Mouse (Mus musculus) liver, embryonic 15.5 days (tissue): ENCODE measurements at regions not wholly inside any gene's neighbourhood (a gene's known extent, or its start where the extent isn't known, plus 50 kb on each side); places are given as distances from the start of the nearest gene placed in this dataset.

Experiments
- ATAC-seq: fragments of 200-750 bp; cut with Nextera tagmentation; 2 replicates; pipeline ENCODE4 v1.8.0; 2017; ENCODE audit warnings: moderate number of reproducible peaks, mild to moderate bottlenecking, moderate library complexity; ENCODE audit not compliant: insufficient read depth
- H3K27ac ChIP-seq: fragments of 300-500 bp; sonication (generic); replicated peaks from 2 replicates; pipeline ENCODE4 v1.5.1; 2015; ENCODE audit warnings: mild to moderate bottlenecking, inconsistent platforms
- H3K27me3 ChIP-seq: fragments of 300-500 bp; sonication (generic); 2 replicates; pipeline ENCODE4 v1.6.1; 2015; ENCODE audit warnings: mild to moderate bottlenecking, inconsistent platforms
- H3K36me3 ChIP-seq: fragments of 300-500 bp; sonication (generic); replicated peaks from 2 replicates; pipeline ENCODE4 v1.6.1; 2015; ENCODE audit warnings: moderate library complexity, mild to moderate bottlenecking, inconsistent platforms
- H3K4me1 ChIP-seq: fragments of 300-500 bp; sonication (generic); replicated peaks from 2 replicates; pipeline ENCODE4 v1.6.1; 2015; ENCODE audit warnings: inconsistent platforms
- H3K4me2 ChIP-seq: fragments of 300-500 bp; sonication (generic); 2 replicates; pipeline ENCODE4 v1.6.1; 2015; ENCODE audit warnings: moderate library complexity, mild to moderate bottlenecking, inconsistent platforms
- H3K4me3 ChIP-seq: fragments of 300-500 bp; sonication (generic); replicated peaks from 2 replicates; pipeline ENCODE4 v1.5.1; 2015; ENCODE audit warnings: mild to moderate bottlenecking, inconsistent platforms
- H3K9ac ChIP-seq: fragments of 300-500 bp; sonication (generic); 2 replicates; pipeline ENCODE4 v1.6.1; 2015; ENCODE audit warnings: moderate library complexity, mild to moderate bottlenecking, inconsistent platforms
- H3K9me3 ChIP-seq: fragments of 300-500 bp; sonication (generic); replicated peaks from 2 replicates; pipeline ENCODE4 v1.6.1; 2016; ENCODE audit warnings: inconsistent platforms
- WGBS: fragments of 180-500 bp; shearing (Covaris S2); methylation state at CpG from one replicate; pipeline ENCODE4 v1.1.7; 2015; ENCODE audit warnings: mixed read lengths; ENCODE audit not compliant: insufficient replicate concordance; 5-methylcytosine and 5-hydroxymethylcytosine counted together

DNA sequence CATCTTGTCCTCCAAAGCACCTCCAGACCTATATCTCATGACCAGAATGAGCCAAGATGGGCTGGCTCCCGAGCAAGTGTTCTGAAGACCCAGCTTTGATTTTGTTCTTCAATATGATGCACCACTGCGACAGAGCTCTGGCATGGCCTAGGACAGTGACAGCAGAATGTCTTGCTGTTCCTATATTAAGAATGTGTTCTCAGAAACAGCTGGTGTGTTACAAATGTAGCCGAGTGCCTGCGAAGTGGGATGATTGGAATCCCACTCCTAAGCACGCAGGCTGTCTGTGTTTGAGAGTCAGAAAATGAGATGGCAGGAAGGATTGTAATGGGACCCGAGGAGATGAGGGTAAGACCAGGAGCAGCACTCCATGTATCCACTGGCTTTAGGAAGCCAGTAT lies 355.1 kb upstream of the Smarca2 start:
- no peak overlapping the region for H3K4me3 ChIP-seq
- no peak for ATAC-seq
- no peak overlapping the region for H3K4me2 ChIP-seq
- H3K9ac ChIP-seq: no peak overlapping the region
- no peaks in the 10 kb centered on the region for H3K27me3 ChIP-seq
- 58% methylated on average over 6 of the region's 6 CpGs for WGBS
- no peak overlapping the region for H3K27ac ChIP-seq
- no peaks in the 10 kb centered on the region for H3K9me3 ChIP-seq
- H3K4me1 ChIP-seq: no peaks in the 10 kb centered on the region
- no peaks in the 10 kb centered on the region for H3K36me3 ChIP-seq

DNA sequence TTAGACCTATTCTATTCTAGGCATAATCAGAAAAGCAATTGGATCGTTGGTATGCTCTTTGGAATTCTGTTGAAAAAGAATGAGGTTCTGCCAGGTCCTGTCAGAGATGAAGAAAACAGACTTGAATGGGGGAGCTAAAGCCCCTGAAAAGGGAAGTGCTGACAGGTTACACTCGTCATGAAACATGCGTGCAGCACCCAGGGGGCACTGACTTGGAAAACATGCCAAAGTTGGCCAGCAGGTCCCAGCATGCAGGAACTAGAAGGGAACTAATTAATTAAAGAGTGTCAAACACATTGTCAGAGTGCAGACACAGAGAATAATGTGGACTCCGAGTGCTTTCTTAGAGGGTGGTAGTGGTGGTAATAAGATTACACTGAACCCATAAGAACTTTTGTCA lies 346.2 kb upstream of the Smarca2 start:
- no peaks in the 10 kb centered on the region for H3K9me3 ChIP-seq

DNA sequence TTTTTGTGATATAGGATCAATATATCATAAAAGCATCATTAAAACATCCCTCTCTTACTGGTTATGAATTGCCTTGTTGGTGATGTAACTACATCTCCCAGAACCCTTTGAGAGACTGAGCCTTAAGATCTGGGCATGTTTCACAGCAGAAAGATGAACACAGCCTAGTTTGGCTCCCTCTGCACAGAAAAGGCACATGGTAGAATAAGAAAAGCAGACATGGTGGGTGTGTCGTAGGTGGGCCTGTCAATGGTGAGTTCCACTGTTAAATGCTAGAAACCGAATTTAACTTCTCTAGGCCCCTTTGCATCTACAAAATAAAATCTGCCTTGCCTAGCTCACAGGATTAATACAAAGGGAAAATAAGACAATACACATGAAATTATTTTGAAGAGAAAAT lies 343.3 kb upstream of the Smarca2 start:
- H3K36me3 ChIP-seq: no peaks in the 10 kb centered on the region
- no peak for ATAC-seq
- WGBS: 59% methylated on average over 2 of the region's 2 CpGs

More for the DNA sequence above, 346.2 kb upstream of the Smarca2 start:
- Histone ChIP-seq H3K27me3 (no peaks in the 10 kb centered on the region), H3K4me2 (no peak overlapping the region), H3K27ac (no peak overlapping the region), H3K4me3 (no peak overlapping the region), H3K4me1 (no peaks in the 10 kb centered on the region), H3K36me3 (no peaks in the 10 kb centered on the region), H3K9ac (no peak overlapping the region)
- ATAC-seq: no peak
- 51% methylated on average over 4 of the region's 4 CpGs for WGBS

DNA sequence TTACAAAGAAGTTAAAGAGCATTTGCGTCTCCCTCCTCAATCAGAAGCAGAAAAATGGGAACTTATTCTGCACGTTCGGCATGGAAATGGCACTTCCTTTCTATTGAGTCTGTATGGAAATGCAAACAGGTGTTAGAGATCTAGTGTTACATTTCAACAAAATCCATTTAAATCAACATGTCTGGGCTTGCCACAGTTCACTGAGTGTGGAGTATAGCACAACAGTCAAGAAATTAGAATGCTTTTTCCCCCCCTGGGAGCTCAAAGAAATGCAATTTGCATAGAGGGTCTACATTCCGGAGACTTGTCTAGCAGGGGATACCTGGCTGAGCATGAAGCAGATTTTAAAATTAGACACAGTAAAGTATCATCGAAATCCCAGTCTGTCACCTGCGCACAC lies 308.5 kb upstream of the Smarca2 start:
- WGBS: 67% methylated on average over 6 of the region's 6 CpGs
- Histone ChIP-seq H3K27me3 (no peaks in the 10 kb centered on the region), H3K4me2 (no peak overlapping the region)

More for the DNA sequence above, 343.3 kb upstream of the Smarca2 start:
- no peaks in the 10 kb centered on the region for H3K4me1 ChIP-seq
- no peak overlapping the region for H3K27ac ChIP-seq
- H3K9ac ChIP-seq: no peak overlapping the region
- no peak overlapping the region for H3K4me2 ChIP-seq
- H3K4me3 ChIP-seq: no peak overlapping the region
- no peaks in the 10 kb centered on the region for H3K27me3 ChIP-seq
- H3K9me3 ChIP-seq: no peaks in the 10 kb centered on the region

DNA sequence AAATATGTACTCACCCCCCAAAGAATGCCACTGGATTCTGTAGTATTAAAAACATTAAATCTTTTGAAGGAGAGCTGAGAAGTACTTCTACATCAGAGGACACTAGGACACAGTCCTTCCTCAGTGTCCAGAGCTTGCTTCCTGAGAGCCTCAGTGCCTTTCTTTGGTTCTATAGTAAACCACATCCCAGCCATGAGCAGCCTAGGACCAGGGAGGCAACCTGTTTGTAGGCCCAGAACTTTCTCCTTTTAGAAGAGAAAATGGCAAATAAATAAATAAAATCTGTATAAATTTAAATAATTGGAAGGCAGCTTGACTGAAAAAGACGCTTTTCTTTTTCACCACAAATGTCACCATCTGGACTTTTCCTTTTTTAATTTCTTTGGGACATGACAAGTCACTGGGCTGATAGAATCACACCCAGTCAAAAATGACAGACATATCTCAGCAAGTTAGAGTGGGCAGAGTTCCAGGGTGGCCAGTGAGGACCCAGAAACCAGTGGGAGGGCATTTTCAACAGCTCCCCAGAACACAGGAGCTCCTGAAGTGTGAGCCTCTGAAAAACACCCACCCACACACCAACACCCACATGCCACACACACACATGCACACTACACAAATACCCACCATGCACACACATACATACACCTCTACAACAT lies 296.2 kb upstream of the Smarca2 start:
- no peaks in the 10 kb centered on the region for H3K27me3 ChIP-seq
- no peak overlapping the region for H3K9ac ChIP-seq
- H3K9me3 ChIP-seq: no peaks in the 10 kb centered on the region
- H3K27ac ChIP-seq: no peak overlapping the region
- 60% methylated on average over 1 of the region's 1 CpGs for whole genome bisulfite sequencing
- ATAC-seq: no peak
- H3K4me3 ChIP-seq: no peak overlapping the region
- no peaks in the 10 kb centered on the region for H3K36me3 ChIP-seq
- H3K4me2 ChIP-seq: no peak overlapping the region
- no peaks in the 10 kb centered on the region for H3K4me1 ChIP-seq

More for the DNA sequence above, 308.5 kb upstream of the Smarca2 start:
- H3K4me1 ChIP-seq: no peaks in the 10 kb centered on the region
- no peak for ATAC-seq
- H3K27ac ChIP-seq: no peak overlapping the region
- no peaks in the 10 kb centered on the region for H3K36me3 ChIP-seq
- no peaks in the 10 kb centered on the region for H3K9me3 ChIP-seq
- no peak overlapping the region for H3K9ac ChIP-seq
- H3K4me3 ChIP-seq: no peak overlapping the region

DNA sequence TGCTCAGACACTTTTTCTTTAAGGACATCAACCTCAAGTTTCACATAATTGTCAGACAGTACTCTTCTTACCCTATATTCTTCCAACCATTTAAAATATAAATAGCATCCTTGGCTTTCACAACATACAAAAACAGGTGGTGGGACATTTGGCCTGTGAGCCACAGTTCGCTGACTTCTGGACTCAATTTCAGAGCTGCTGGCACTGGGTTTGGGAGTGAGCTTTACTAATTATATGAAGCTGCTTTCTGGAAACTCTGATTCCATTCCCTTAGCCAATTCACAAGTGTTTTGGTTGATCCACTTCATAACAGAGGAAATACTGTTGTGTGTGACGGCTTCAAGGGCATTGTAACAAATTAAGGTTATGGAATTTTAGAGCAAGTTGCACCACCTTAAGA lies 285.9 kb upstream of the Smarca2 start:
- WGBS: 60% methylated on average over 2 of the region's 2 CpGs
- Histone ChIP-seq H3K36me3 (no peaks in the 10 kb centered on the region), H3K27ac (no peak overlapping the region), H3K4me2 (no peak overlapping the region), H3K4me1 (no peaks in the 10 kb centered on the region), H3K9ac (no peak overlapping the region), H3K27me3 (no peaks in the 10 kb centered on the region), H3K9me3 (no peaks in the 10 kb centered on the region), H3K4me3 (no peak overlapping the region)
- no peak for ATAC-seq

DNA sequence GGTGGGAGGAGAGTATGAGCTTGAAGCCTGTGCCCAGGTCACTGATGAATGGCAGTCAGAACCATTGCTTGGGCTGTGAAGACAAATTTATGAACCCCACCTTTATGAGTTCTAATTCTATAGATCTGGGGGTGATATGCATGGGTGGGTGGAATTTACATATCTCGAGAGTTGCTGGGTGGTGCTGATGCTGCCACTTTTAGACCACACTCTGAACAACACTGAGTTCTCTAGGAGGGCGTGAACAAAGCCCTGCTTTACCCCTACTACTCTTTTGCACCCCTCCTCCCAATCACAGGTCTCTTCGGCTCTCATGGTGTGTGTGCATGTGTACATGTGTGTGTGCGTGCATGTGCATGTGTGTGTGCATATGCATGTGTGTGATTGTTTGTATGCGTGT lies 281.2 kb upstream of the Smarca2 start:
- Histone ChIP-seq H3K9me3 (no peaks in the 10 kb centered on the region), H3K27ac (no peak overlapping the region), H3K36me3 (no peaks in the 10 kb centered on the region), H3K4me3 (no peak overlapping the region), H3K4me2 (no peak overlapping the region), H3K27me3 (no peaks in the 10 kb centered on the region), H3K4me1 (no peaks in the 10 kb centered on the region), H3K9ac (no peak overlapping the region)
- 53% methylated on average over 5 of the region's 5 CpGs for WGBS
- no peak for ATAC-seq

DNA sequence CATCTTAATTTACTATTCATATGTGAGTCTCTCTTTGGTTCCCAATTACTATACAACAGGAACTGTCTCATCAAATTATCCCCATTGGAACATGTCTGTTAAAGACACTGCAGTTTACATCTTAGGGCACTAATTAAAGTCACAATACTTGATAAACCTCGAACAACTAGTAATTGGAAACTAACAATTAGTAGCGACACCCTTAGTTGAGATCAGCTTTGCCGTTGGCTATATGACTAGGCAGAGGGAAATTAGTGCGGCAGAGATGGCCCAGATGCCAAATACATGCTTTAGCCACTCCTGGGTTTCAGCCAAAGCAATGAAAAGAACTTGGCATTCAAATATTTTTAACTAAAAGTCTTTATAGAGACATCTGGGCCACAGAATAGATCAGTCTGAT lies 265.7 kb upstream of the Smarca2 start:
- H3K4me1 ChIP-seq: no peaks in the 10 kb centered on the region
- no peak overlapping the region for H3K27ac ChIP-seq
- H3K9me3 ChIP-seq: no peaks in the 10 kb centered on the region
- no peak for ATAC-seq
- no peaks in the 10 kb centered on the region for H3K27me3 ChIP-seq
- H3K4me2 ChIP-seq: no peak overlapping the region
- H3K36me3 ChIP-seq: no peaks in the 10 kb centered on the region
- 64% methylated on average over 4 of the region's 4 CpGs for WGBS
- H3K4me3 ChIP-seq: no peak overlapping the region
- no peak overlapping the region for H3K9ac ChIP-seq

DNA sequence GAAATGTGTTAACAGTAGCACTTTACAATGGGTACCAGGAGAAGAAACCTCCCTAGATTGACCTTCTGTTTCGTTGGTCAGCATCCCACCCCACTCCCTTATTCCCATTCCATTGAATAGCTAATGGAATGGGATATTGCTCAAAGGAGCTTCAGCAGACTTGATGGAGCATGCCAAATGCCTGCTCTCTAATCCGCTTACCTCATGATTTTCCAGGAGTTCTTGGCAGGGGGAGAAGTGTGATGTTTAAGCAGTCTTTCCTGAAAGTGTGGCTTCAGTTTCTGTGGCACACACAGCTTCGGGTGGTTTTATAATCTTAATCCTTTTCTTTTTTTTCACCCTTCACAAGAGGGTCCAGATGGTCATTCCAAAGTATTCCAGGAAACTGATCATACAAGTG lies 264.7 kb upstream of the Smarca2 start:
- no peak for ATAC-seq

DNA sequence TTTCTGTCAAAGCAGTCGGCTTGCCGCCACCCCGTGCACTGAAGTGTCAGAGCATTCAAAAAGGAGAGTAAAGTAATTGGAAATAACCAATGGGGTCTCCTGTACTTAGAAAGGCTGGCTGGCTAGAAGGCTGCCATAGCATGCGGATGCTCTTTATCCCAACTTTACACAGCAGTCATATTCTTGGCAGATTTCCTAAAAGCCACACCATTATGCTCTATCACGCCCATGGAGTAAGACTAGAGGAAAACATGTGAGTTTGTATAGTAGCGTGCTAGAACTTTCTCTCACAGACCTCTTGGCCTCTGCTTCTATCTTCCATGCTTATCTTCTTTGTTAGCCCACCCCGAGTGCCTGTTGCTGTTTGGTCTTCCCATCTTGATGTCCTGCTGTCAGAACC lies 249.8 kb upstream of the Smarca2 start:
- Histone ChIP-seq H3K27ac (no peak overlapping the region), H3K36me3 (no peaks in the 10 kb centered on the region), H3K4me3 (no peak overlapping the region), H3K9ac (no peak overlapping the region), H3K4me1 (no peaks in the 10 kb centered on the region), H3K4me2 (no peak overlapping the region), H3K27me3 (no peaks in the 10 kb centered on the region), H3K9me3 (no peaks in the 10 kb centered on the region)
- no peak for ATAC-seq
- 65% methylated on average over 7 of the region's 7 CpGs for WGBS

More for the DNA sequence above, 264.7 kb upstream of the Smarca2 start:
- no peak overlapping the region for H3K4me3 ChIP-seq
- WGBS: 54% methylated on average over 3 of the region's 3 CpGs
- no peaks in the 10 kb centered on the region for H3K36me3 ChIP-seq
- no peak overlapping the region for H3K27ac ChIP-seq
- no peaks in the 10 kb centered on the region for H3K27me3 ChIP-seq
- no peak overlapping the region for H3K4me2 ChIP-seq
- H3K9me3 ChIP-seq: no peaks in the 10 kb centered on the region
- no peaks in the 10 kb centered on the region for H3K4me1 ChIP-seq
- H3K9ac ChIP-seq: no peak overlapping the region

DNA sequence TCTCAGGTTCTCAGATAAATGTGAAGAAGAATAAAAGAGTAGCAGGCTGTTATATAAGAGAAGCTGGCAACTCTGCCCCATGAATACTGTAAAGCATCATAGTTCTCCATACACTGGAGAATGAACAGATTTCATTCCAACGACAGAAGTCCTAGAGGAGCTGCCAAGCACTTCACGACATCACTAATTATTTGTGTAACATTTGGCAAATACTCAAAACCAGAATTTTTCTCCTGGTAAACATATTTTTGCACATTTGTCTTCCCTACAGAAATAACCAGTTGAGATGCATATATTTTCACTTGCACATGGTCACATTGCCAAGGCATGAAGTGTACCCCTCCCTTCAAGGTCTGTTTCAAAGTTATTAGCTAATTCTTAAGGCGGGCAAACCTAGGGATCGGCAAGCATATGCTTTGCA lies 220.9 kb upstream of the Smarca2 start:
- Histone ChIP-seq H3K4me1 (no peaks in the 10 kb centered on the region), H3K27ac (no peak overlapping the region), H3K9me3 (no peaks in the 10 kb centered on the region), H3K9ac (no peak overlapping the region), H3K27me3 (no peaks in the 10 kb centered on the region), H3K4me3 (no peak overlapping the region), H3K36me3 (no peaks in the 10 kb centered on the region), H3K4me2 (no peak overlapping the region)
- 60% methylated on average over 4 of the region's 4 CpGs for WGBS
- ATAC-seq: no peak

DNA sequence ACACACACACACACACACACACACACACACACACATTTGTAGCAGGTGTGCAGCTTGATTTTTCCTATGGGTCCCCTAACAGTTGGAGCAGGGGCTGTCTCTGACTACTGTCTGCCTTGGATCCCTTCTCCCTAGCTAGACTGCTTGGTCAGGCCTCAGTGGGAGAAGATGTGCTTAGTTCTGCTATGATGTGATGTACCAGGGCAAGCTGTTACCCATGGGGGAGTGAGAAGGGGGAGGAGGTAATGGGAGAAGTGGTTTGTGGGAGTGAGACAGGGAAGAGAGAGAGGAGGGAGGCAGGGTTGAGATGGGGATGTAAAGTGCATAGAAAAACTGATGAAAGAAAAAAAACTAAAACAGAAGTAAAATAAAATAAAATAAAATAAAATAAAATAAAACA lies 218.8 kb upstream of the Smarca2 start:
- Histone ChIP-seq H3K9ac (no peak overlapping the region), H3K36me3 (no peaks in the 10 kb centered on the region), H3K27ac (no peak overlapping the region), H3K9me3 (no peaks in the 10 kb centered on the region), H3K4me3 (no peak overlapping the region), H3K27me3 (no peaks in the 10 kb centered on the region), H3K4me1 (no peaks in the 10 kb centered on the region), H3K4me2 (no peak overlapping the region)
- ATAC-seq: no peak
